Mouse (Mus musculus) embryonic facial prominence, embryonic 15.5 days (tissue): Measurements from ENCODE around the gene Vwa5b2. TPM values are rescaled to one million over a fixed set of nuclear protein-coding genes. Genes with fewer than 3 reads are reported as not detected.

Source experiments
- ATAC-seq: fragments of 200-750 bp; cut with Nextera tagmentation; 2 replicates; pipeline ENCODE4 v1.8.0; 2017; ENCODE audit warnings: low read depth, moderate TSS enrichment; ENCODE audit not compliant: insufficient number of reproducible peaks, low FRiP score, low TSS enrichment
- H3K27ac ChIP-seq: fragments of 300-500 bp; sonication (generic); replicated peaks from 2 replicates; pipeline ENCODE4 v1.5.1; 2015; ENCODE audit warnings: mild to moderate bottlenecking, inconsistent platforms
- H3K27me3 ChIP-seq: fragments of 300-500 bp; sonication (generic); 2 replicates; pipeline ENCODE4 v1.6.1; 2015; ENCODE audit warnings: inconsistent platforms
- H3K36me3 ChIP-seq: fragments of 300-500 bp; sonication (generic); 2 replicates; pipeline ENCODE4 v1.6.1; 2015; ENCODE audit warnings: mild to moderate bottlenecking, inconsistent platforms
- H3K4me1 ChIP-seq: fragments of 300-500 bp; sonication (generic); 2 replicates; pipeline ENCODE4 v1.6.1; 2015; ENCODE audit warnings: inconsistent platforms
- H3K4me2 ChIP-seq: fragments of 300-500 bp; sonication (generic); replicated peaks from 2 replicates; pipeline ENCODE4 v1.6.1; 2015; ENCODE audit warnings: mild to moderate bottlenecking, inconsistent platforms
- H3K4me3 ChIP-seq: fragments of 300-500 bp; sonication (generic); replicated peaks from 2 replicates; pipeline ENCODE4 v1.5.1; 2015; ENCODE audit warnings: mild to moderate bottlenecking, inconsistent platforms
- H3K9ac ChIP-seq: fragments of 300-500 bp; sonication (generic); 2 replicates; pipeline ENCODE4 v1.6.1; 2015; ENCODE audit warnings: inconsistent platforms
- H3K9me3 ChIP-seq: fragments of 300-500 bp; sonication (generic); replicated peaks from 2 replicates; pipeline ENCODE4 v1.6.1; 2016; ENCODE audit warnings: inconsistent platforms
- WGBS: fragments of 180-500 bp; shearing (Covaris S2); methylation state at CpG from one replicate; pipeline ENCODE4 v1.1.7; 2015; 5-methylcytosine and 5-hydroxymethylcytosine counted together
- polyA plus RNA-seq: library from polyadenylated mRNA; unstranded; fragments of >200 nt; fragmentation: Nextera tagmentation; extraction: Ambion mirVana; gene quantifications from 2 replicates; pipeline ENCODE4 v1.2.1, GENCODE M21; 2015

Vwa5b2 gene
- polyA plus RNA-seq, 1 experiment from 2014 or later, result 4.9 TPM

DNA sequence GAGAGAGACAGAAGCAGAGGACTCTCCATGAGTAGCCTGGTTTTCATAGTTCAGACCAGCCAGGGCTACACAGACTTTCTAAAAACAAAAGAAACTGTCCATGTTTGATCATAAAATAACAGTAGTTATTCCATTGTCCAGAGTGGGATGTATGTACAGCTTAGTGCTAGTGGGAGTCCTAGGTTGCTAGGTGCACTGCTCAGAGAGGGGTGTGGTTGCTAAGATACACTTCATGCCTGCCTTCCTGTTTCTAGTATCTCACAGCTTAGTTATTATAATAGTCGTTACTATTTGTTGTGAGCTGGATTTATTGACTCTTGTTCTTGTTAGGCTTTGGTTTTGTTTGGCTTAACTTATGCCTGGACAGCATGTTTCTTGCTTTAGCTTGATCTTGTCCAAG is 24.2 kb upstream of the Vwa5b2 start:
- peaks cover 28% of the 10 kb centered on the region for H3K36me3 ChIP-seq

DNA sequence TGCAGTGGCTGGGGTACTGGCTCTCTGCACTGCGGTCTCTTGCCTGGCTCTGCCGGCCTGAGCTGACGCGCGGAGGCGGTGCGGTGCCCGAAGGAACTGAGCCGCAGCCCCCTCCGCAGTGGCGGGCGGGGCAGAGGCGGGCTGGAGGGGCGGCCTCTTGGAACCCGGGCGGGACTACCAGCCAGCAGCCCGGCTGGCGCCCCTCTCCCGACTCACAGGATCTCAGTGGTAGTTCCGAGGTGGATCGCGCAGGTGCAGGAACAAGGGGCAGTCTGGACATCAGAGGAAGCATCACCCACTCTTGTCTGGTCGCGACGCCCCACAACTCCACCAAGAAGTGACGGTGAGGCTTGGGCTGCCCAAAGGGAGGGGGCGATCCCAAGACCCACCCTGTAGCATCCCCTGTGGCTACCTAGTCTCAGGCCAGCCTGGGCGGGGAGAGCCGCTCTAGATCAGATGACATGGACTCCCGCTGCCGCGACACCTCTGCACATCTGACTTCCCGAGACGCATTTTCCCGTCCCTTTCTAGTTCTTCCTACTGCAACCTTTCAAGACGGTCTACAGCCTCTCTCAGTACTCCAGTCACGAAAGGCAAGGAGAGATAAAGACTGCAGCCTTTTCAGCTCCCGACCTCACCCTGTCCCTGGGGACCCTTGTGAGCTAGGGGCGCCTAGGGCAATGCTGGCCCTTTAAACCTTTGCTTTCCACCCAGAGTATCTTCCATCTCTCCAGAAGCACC is 838 bp downstream of the Vwa5b2 start:
- peak; percentile 75; the same call in 1 of the 2 replicates for ATAC-seq
- H3K9me3 ChIP-seq, result no peaks in the 10 kb centered on the region
- H3K9ac ChIP-seq, result peak overlapping the region; percentile 28; the same call in 1 of the 2 replicates
- WGBS, result under 1% methylated on average over 39 of the region's 39 CpGs
- no peak overlapping the region for H3K27ac ChIP-seq
- H3K4me2 ChIP-seq, result peak overlapping the region; percentile 95
- H3K36me3 ChIP-seq, result no peaks in the 10 kb centered on the region
- peaks cover 23% of the 10 kb centered on the region for H3K4me1 ChIP-seq
- H3K4me3 ChIP-seq, result peak overlapping the region; percentile 57
- peaks cover 63% of the 10 kb centered on the region for H3K27me3 ChIP-seq

More for the DNA sequence above, 24.2 kb upstream of the Vwa5b2 start:
- Histone ChIP-seq H3K4me1 (no peaks in the 10 kb centered on the region), H3K27me3 (no peaks in the 10 kb centered on the region), H3K9ac (no peak overlapping the region), H3K9me3 (no peaks in the 10 kb centered on the region), H3K27ac (no peak overlapping the region), H3K4me3 (no peak overlapping the region), H3K4me2 (no peak overlapping the region)
- WGBS, result 68% methylated on average over 1 of the region's 1 CpGs
- no peak for ATAC-seq

DNA sequence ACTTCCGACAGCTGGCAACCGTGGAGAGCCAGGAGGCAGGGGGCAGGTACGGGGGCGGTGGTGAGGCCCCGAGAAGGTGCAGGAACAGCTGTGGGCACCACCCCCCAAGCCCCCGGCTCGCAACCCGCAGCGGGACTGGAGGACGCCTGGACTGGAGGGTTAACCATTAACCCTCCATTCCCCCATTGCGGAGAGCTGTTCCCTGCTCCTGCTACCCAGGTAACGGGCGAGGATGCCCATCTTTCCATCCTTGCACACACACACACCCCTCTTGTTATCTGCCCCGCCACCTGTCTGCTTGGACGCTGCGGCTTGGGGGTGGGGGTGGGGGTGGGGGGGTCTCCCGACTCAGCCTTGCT is 1.4 kb downstream of the Vwa5b2 start:
- H3K27me3 ChIP-seq, result peaks cover 65% of the 10 kb centered on the region
- no peaks in the 10 kb centered on the region for H3K9me3 ChIP-seq
- no peak overlapping the region for H3K27ac ChIP-seq
- peaks cover 23% of the 10 kb centered on the region for H3K4me1 ChIP-seq
- WGBS, result 7% methylated on average over 17 of the region's 17 CpGs
- H3K9ac ChIP-seq, result no peak overlapping the region
- H3K4me2 ChIP-seq, result peak overlapping the region; percentile 95
- H3K4me3 ChIP-seq, result peak overlapping the region; percentile 57
- H3K36me3 ChIP-seq, result no peaks in the 10 kb centered on the region
- ATAC-seq, result no peak

DNA sequence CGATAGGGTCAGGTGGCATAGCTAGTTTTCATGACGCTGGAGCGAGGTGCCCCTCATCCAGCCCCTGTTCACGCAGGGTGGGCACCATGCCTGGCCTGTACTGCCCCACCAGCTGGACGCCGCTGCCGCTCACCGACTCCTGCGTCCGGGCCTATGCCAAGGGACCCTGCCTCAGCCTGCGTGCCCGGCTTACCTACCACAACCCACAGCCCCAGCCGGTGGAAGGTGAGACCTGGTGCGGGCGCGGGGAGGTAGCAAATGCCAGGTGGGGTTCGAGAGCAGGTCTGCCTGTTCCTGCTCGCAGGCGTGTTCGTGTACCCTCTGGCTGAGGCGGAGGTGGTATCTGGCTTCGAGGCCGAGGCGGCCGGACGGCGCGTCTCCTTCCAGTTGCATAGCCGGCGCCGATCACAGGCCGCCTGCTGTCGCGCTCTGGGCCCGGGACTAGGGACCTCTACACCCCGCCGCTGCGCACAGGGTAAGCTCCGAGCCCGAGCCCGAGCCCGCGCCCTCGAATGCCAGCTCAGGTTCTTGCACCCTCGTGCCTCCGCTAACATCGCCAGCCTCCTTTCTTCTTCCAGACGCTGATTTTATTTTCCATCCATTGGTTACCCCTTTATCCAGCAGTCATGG is 1.9 kb downstream of the Vwa5b2 start:
- ATAC-seq, result no peak
- Histone ChIP-seq H3K36me3 (no peaks in the 10 kb centered on the region), H3K27me3 (peaks cover 65% of the 10 kb centered on the region), H3K4me2 (peak overlapping the region; percentile 95), H3K4me1 (peaks cover 23% of the 10 kb centered on the region), H3K9ac (no peak overlapping the region), H3K4me3 (peak overlapping the region; percentile 57), H3K9me3 (no peaks in the 10 kb centered on the region), H3K27ac (no peak overlapping the region)
- 3% methylated on average over 48 of the region's 48 CpGs for WGBS

DNA sequence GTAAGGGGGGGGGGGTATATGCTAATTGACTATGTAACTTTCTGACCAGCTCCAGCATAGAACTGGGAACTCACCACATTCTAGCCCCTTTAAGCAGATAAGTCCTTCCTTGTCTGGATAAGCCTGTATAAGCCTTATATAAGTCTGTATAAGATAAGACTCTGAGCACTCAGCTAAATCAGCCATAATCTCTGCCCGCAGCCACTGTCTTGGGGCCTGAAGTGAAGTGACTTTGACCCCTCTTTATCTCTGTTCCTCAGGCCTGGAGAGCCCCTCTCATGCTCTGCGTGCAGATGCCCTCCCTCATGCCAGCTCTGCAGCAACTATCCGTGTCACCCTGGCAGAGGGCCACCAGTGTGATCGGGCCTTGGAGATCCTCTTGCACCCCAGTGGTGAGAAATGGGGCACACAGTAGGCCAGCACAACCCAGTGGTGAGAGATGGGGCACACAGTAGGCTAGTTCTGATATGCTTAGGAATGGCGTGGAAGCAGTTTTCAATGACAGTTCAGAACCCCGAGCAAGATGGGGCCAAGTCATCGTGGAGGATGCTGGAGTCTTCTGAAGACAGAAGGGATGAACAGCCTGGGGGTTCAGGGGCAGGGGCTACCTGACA is 5.9 kb downstream of the Vwa5b2 start:
- ATAC-seq, result no peak
- Histone ChIP-seq H3K4me1 (peaks cover 13% of the 10 kb centered on the region), H3K4me3 (no peak overlapping the region), H3K9ac (no peak overlapping the region), H3K27ac (no peak overlapping the region), H3K36me3 (no peaks in the 10 kb centered on the region), H3K27me3 (peaks cover 49% of the 10 kb centered on the region), H3K4me2 (no peak overlapping the region), H3K9me3 (no peaks in the 10 kb centered on the region)
- 83% methylated on average over 7 of the region's 7 CpGs for WGBS

DNA sequence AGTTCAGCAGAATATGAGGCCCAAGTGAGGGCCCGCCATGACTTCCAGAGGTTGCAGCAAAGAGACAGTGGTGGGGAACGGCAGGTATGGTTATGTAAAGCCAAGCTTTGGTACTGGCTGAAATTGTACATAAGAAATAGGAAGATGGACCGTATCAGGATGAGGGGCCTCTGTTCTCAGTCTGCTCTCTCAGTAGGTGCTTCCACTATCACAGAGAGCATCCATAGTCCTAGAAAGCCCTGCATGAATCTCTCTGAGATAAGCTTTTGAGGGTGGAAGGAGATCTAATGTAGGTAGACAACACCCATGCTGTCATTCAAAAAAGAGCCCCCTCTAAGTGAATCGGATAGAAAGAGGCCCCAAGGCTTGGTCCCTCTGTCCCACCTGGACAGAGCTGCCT is 6.5 kb downstream of the Vwa5b2 start:
- Histone ChIP-seq H3K9ac (no peak overlapping the region), H3K9me3 (no peaks in the 10 kb centered on the region), H3K4me2 (no peak overlapping the region), H3K27me3 (peaks cover 43% of the 10 kb centered on the region), H3K4me3 (no peak overlapping the region), H3K27ac (no peak overlapping the region), H3K36me3 (no peaks in the 10 kb centered on the region), H3K4me1 (peaks cover 8% of the 10 kb centered on the region)
- WGBS, result 83% methylated on average over 4 of the region's 4 CpGs
- no peak for ATAC-seq

DNA sequence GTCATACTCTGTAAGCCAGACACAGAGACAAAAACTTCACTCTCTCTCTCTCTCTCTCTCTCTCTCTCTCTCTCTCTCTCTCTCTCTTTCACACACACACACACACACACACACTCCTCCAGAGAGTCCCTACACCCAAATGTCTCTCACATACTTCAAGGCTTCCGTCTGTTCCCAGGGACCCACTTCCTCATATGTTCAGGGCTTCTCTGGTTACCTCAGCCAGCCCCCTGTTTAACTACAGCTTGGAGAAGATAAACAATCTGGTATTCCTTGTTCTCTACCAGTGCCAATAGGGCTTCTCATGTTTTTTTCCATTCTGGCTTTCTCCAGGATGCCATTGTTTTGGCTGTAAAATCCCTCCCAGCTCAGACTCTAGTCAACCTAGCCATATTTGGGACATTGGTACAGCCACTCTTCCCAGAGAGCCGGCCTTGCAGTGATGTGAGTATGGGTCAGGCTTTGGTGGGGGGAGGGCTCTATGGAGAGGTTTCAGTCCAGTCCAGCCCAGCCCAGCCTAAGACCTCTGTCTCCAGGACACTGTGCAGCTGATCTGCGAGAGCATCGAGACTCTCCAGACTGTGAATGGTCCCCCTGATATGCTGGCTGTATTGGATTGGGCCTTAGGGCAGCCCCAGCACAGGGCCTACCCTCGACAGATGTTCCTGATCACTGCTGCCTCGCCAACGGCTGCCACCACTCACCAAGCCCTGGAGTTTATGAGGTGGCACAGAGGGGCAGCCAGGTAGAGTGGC is 7.6 kb downstream of the Vwa5b2 start:
- Histone ChIP-seq H3K4me3 (no peak overlapping the region), H3K4me2 (no peak overlapping the region), H3K27me3 (peaks cover 32% of the 10 kb centered on the region), H3K9me3 (no peaks in the 10 kb centered on the region), H3K36me3 (no peaks in the 10 kb centered on the region), H3K4me1 (no peaks in the 10 kb centered on the region), H3K27ac (no peak overlapping the region), H3K9ac (no peak overlapping the region)
- ATAC-seq, result no peak
- 50% methylated on average over 7 of the region's 7 CpGs for WGBS

DNA sequence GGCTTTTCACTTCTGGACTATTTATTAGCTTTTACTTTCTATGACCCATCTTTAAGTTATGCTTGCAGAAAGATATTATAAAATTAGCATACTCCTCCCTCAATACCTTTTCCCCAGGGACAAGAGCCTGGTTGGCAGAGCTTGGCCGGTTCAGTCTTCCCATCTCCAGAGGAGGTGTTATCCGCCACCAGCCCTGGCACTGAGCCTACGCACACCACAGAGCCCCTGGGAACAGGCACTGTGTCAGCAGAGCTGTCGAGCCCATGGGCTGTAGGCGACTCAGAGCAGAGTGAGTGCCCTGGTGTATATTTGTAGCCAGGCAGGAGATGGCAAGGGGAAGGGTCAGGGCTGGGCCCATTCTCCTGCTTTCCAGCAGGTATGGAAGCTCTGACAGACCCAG is 11.2 kb downstream of the Vwa5b2 start:
- H3K4me3 ChIP-seq, result no peak overlapping the region
- no peak overlapping the region for H3K27ac ChIP-seq
- no peaks in the 10 kb centered on the region for H3K27me3 ChIP-seq
- H3K9ac ChIP-seq, result no peak overlapping the region
- H3K4me2 ChIP-seq, result no peak overlapping the region
- 66% methylated on average over 5 of the region's 5 CpGs for WGBS
- no peaks in the 10 kb centered on the region for H3K9me3 ChIP-seq
- 0 out of 2 replicates have a peak, but pooled peaks cover 4% of the 10 kb centered on the region for H3K4me1 ChIP-seq
- H3K36me3 ChIP-seq, result peaks cover 15% of the 10 kb centered on the region; the same call in 1 of the 2 replicates
- ATAC-seq, result no peak

DNA sequence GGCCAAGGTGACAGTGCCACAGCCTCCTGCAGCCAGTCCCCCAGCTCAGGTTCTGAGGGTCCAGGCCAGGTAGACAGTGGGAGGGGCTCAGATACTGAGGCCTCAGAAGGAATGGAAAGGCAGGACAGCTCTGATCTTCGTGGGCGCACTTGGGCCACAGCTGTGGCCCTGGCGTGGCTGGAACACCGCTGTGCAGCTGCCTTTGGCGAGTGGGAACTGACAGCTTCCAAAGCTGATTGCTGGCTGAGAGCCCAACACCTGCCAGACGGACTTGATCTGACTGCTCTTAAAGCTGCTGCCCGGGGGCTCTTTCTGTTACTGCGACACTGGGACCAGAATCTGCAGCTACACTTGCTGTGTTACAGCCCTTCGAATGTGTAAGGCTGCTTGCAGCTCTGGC is 15.4 kb downstream of the Vwa5b2 start:
- WGBS, result 43% methylated on average over 9 of the region's 9 CpGs
- Histone ChIP-seq H3K27ac (no peak overlapping the region), H3K9ac (no peak overlapping the region), H3K4me2 (no peak overlapping the region), H3K4me3 (no peak overlapping the region), H3K27me3 (no peaks in the 10 kb centered on the region), H3K9me3 (no peaks in the 10 kb centered on the region), H3K4me1 (peaks cover 11% of the 10 kb centered on the region), H3K36me3 (peaks cover 38% of the 10 kb centered on the region)
- ATAC-seq, result peak; percentile 39; the same call in 1 of the 2 replicates

DNA sequence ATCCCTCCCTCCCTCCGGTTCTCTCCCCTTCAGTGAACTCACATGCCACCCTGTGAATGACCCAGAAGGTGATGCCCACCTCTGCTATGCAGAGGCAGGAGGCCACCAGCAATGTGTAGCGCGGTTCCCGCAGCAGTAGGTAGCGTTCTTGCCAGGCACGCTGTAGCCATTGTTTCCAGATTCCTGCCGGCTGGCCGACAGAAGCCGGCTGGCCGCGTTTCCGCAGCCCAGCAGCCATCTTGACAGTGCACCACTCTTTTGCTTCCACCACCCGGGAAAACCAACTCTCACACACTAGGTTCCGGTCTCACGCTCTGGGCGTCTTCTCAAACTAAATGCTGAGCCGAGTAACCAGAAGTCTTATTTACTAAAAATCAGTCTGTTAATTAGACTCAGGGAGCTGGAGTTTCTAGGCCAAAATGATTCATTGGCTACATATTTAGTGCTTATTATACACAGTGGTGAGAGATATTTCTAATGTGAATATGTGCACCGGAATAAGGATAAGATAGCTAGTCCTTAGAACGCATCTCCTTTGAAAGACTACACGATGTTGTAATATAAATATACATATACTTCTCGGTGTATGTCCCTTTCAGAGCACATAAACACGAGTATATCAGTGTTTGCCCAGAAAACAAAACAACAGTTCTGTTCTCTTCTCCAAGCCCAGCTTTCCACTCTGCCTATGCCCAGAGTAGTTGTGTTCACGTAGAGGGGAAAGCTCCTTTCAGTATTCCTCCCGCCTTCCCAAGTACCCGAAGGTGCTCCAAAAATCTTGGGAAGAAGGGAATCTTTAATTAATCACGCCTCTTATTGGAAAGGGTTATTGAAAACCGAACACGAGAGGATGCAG is 21.5 kb downstream of the Vwa5b2 start:
- ATAC-seq, result peak; percentile 61; the same call in 1 of the 2 replicates
- Histone ChIP-seq H3K27ac (peak overlapping the region; percentile 79), H3K4me2 (peak overlapping the region; percentile 81), H3K36me3 (peaks cover 21% of the 10 kb centered on the region), H3K4me1 (peaks cover 19% of the 10 kb centered on the region), H3K9me3 (no peaks in the 10 kb centered on the region), H3K27me3 (no peaks in the 10 kb centered on the region), H3K9ac (peak overlapping the region; percentile 80), H3K4me3 (peak overlapping the region; percentile 87)
- WGBS, result under 1% methylated on average over 28 of the region's 28 CpGs
